Comparison of ENCODE assay signal across 8 mouse cellular contexts in the genomic region with DNA sequence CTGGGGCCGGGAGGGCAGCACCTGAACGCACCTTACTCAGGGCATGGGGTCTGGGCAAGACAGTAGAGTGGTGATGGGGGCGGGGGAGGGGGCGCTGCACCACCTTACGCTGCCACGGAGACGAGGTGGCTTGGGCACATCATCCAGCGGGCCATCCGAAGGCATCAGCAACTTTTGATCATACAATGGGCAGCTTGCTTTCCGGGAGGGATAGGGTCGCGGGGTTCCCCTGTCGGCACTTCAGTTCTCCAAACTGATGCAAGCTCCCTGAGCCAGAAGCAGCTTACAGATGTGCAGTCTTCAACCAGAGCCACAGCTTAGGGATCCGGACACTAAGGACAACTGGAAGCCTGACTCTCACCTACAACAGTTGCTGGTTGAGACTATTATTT. TPM values are rescaled to one million over a fixed set of nuclear protein-coding genes. Genes with fewer than 3 reads are reported as not detected.
DNase-seq lines count a peak whose midpoint lies in the region; ATAC-seq and TF ChIP-seq lines count a peak whose summit lies in the region.

No protein-coding gene starts in this region.

- no peak for TF ChIP-seq EP300 in lung, postnatal 0 days (IDR thresholded peaks at IDR 0.05)

- no peaks in the 10 kb centered on the region for H3K9me3 ChIP-seq in lung, postnatal 0 days (ENCODE audit: low read length)
- H3K9me3 ChIP-seq in forebrain, embryonic 14.5 days (replicated peaks; ENCODE audit: control insufficient read depth, low read length), result no peaks in the 10 kb centered on the region
- no peaks in the 10 kb centered on the region for H3K9me3 ChIP-seq in limb, embryonic 13.5 days

- no peak for ATAC-seq in lung, postnatal 0 days
- no peak for ATAC-seq in forebrain, embryonic 14.5 days
- no peak for ATAC-seq in limb, embryonic 13.5 days (ENCODE audit: low FRiP score, low read depth)
- no peak for ATAC-seq in cerebellum, adult (ENCODE audit: insufficient number of reproducible peaks, low FRiP score, low TSS enrichment)

- H3K36me3 ChIP-seq in lung, postnatal 0 days (ENCODE audit: insufficient read depth, low read length), result no peaks in the 10 kb centered on the region
- no peaks in the 10 kb centered on the region for H3K36me3 ChIP-seq in forebrain, embryonic 14.5 days (ENCODE audit: control insufficient read depth, insufficient read depth, low read length)
- no peaks in the 10 kb centered on the region for H3K36me3 ChIP-seq in limb, embryonic 13.5 days
- no peaks in the 10 kb centered on the region for H3K36me3 ChIP-seq in small intestine, adult 2 months (ENCODE audit: control insufficient read depth, insufficient read depth, low read length)

- H3K9ac ChIP-seq in lung, postnatal 0 days (replicated peaks; ENCODE audit: low read depth), result peak overlapping the region; percentile 29; the same call in 1 of the 2 replicates
- peak overlapping the region; percentile 59 for H3K9ac ChIP-seq in forebrain, embryonic 14.5 days (ENCODE audit: low read length)
- H3K9ac ChIP-seq in limb, embryonic 13.5 days, result peak overlapping the region; percentile 66

- no peaks in the 10 kb centered on the region for H3K27me3 ChIP-seq in lung, postnatal 0 days (replicated peaks; ENCODE audit: insufficient read depth, low read length)
- H3K27me3 ChIP-seq in forebrain, embryonic 14.5 days (replicated peaks; ENCODE audit: control insufficient read depth, insufficient read depth, low read length), result peaks cover 5% of the 10 kb centered on the region
- H3K27me3 ChIP-seq in limb, embryonic 13.5 days, result peaks cover 35% of the 10 kb centered on the region
- peaks cover 5% of the 10 kb centered on the region; the same call in 1 of the 2 replicates for H3K27me3 ChIP-seq in small intestine, adult 2 months (ENCODE audit: control insufficient read depth, insufficient read depth, low read length)

- no peak for TF ChIP-seq CTCF in lung, postnatal 0 days (IDR thresholded peaks at IDR 0.05)
- no peak for TF ChIP-seq CTCF in small intestine, adult 2 months (IDR thresholded peaks at IDR 0.05; ENCODE audit: extremely low read depth, insufficient read length, insufficient replicate concordance, low read depth, low read length)

- peak overlapping the region; percentile 75 for H3K4me2 ChIP-seq in lung, postnatal 0 days (replicated peaks; ENCODE audit: low read depth, low read length)
- H3K4me2 ChIP-seq in forebrain, embryonic 14.5 days (ENCODE audit: low read length), result peak overlapping the region; percentile 68
- peak overlapping the region; percentile 90 for H3K4me2 ChIP-seq in limb, embryonic 13.5 days (replicated peaks)

- TF ChIP-seq POLR2A in small intestine, adult 2 months (IDR thresholded peaks at IDR 0.05; ENCODE audit: low read depth, low read length), result no peak

- peak; percentile 10 for DNase-seq in lung, postnatal 0 days (ENCODE audit: low spot score)
- no peak for DNase-seq in lung, postnatal 25 days (ENCODE audit: low spot score)
- DNase-seq in forebrain, embryonic 14.5 days (ENCODE audit: low spot score), result no peak
- no peak for DNase-seq in spleen, postnatal 14 days (ENCODE audit: low spot score in 2 of 2)
- DNase-seq in urinary bladder, adult 2 months (ENCODE audit: low spot score), result no peak

- WGBS in lung, postnatal 0 days, result 6% methylated on average over 13 of the region's 14 CpGs
- 5% methylated on average over 12 of the region's 14 CpGs for WGBS in forebrain, embryonic 14.5 days
- WGBS in limb, embryonic 13.5 days, result 13% methylated on average over 14 of the region's 14 CpGs
- 14% methylated on average over 14 of the region's 14 CpGs for WGBS in small intestine, adult 2 months

- peaks cover 19% of the 10 kb centered on the region; the same call in 1 of the 2 replicates for H3K4me1 ChIP-seq in lung, postnatal 0 days (ENCODE audit: insufficient read depth, low read depth, low read length)
- peaks cover 5% of the 10 kb centered on the region for H3K4me1 ChIP-seq in forebrain, embryonic 14.5 days (ENCODE audit: control insufficient read depth, insufficient read depth, low read length)
- H3K4me1 ChIP-seq in limb, embryonic 13.5 days, result peaks cover 18% of the 10 kb centered on the region
- peaks cover 6% of the 10 kb centered on the region; the same call in 1 of the 2 replicates for H3K4me1 ChIP-seq in small intestine, adult 2 months (ENCODE audit: control insufficient read depth, insufficient read depth, insufficient read length, low read length)

- H3K4me3 ChIP-seq in lung, postnatal 0 days (ENCODE audit: low read depth, low read length), result peak overlapping the region; percentile 53
- H3K4me3 ChIP-seq in forebrain, embryonic 14.5 days (ENCODE audit: low read depth, low read length), result peak overlapping the region; percentile 30
- H3K4me3 ChIP-seq in limb, embryonic 13.5 days, result peak overlapping the region; percentile 49
- peak overlapping the region; percentile 61 for H3K4me3 ChIP-seq in small intestine, adult 2 months (ENCODE audit: low read depth, low read length)

- H3K27ac ChIP-seq in lung, postnatal 0 days (ENCODE audit: low read length), result peak overlapping the region; percentile 39; the same call in 1 of the 2 replicates
- no peak overlapping the region for H3K27ac ChIP-seq in forebrain, embryonic 14.5 days (ENCODE audit: low read depth, low read length)
- H3K27ac ChIP-seq in limb, embryonic 13.5 days, result no peak overlapping the region
- 0 out of 2 replicates have a peak overlapping the region, but pooled peaks have one; percentile 7 for H3K27ac ChIP-seq in small intestine, adult 2 months (ENCODE audit: insufficient read depth, low read depth, low read length)

RNA-seq across cellular contexts. Expression of gene Ramp1, which starts 0.5 kb away (rescaled TPM):
- polyA plus RNA-seq in lung, postnatal 0 days (2015; fragmentation: Nextera tagmentation; extraction: Ambion mirVana), result 33.8 and 49.4 TPM in 2 replicates
- polyA plus RNA-seq in forebrain, embryonic 14.5 days (2014; fragmentation: Nextera tagmentation; extraction: Ambion mirVana), result 2.6 and 3.0 TPM in 2 replicates
- 2.7 and 3.1 TPM in 2 replicates for polyA plus RNA-seq in limb, embryonic 13.5 days (2015; fragmentation: Nextera tagmentation; extraction: Ambion mirVana)
- polyA plus RNA-seq in small intestine, adult 2 months (2012; rRNA removed), result 12.1 and 23.5 TPM in 2 replicates
- polyA plus RNA-seq in urinary bladder, adult 2 months (2012; rRNA removed), result 5.2 and 6.4 TPM in 2 replicates

RNA-seq across cellular contexts. Expression of gene Rbm44, which starts 35.3 kb away (rescaled TPM):
- polyA plus RNA-seq in lung, postnatal 0 days (2015; fragmentation: Nextera tagmentation; extraction: Ambion mirVana), result 0.08 and 0.50 TPM in 2 replicates
- polyA plus RNA-seq in forebrain, embryonic 14.5 days (2014; fragmentation: Nextera tagmentation; extraction: Ambion mirVana), result 0.15 and 0.17 TPM in 2 replicates
- polyA plus RNA-seq in limb, embryonic 13.5 days (2015; fragmentation: Nextera tagmentation; extraction: Ambion mirVana), result 0.88 and 1.3 TPM in 2 replicates
- not detected in 2 replicates for polyA plus RNA-seq in small intestine, adult 2 months (2012; rRNA removed)
- 0.04 and 0.12 TPM in 2 replicates for polyA plus RNA-seq in urinary bladder, adult 2 months (2012; rRNA removed)

Comparison
In these comparisons a context has a peak if more than half of its experiments do, and no peak if none do; other contexts are left out.
1. H3K27ac ChIP-seq: peak in lung, postnatal 0 days (single experiment) and small intestine, adult 2 months (single experiment); none in forebrain, embryonic 14.5 days (single experiment) and limb, embryonic 13.5 days (single experiment).
2. Peak in every context shown above with its lines, with median percentiles within 50 percentile points of each other: H3K4me2 ChIP-seq, H3K4me3 ChIP-seq and H3K9ac ChIP-seq.